Mouse (Mus musculus) intestine, postnatal 0 days (tissue): ENCODE data around the gene Lbx2. TPM values are rescaled to one million over a fixed set of nuclear protein-coding genes. Genes with fewer than 3 reads are reported as not detected.
A peak's percentile ranks its signal among the peaks of the same experiment; 100 is the strongest.

Experiments used
- ATAC-seq: fragments of 200-750 bp; cut with Nextera tagmentation; 2 replicates; pipeline ENCODE4 v1.8.0; 2017; ENCODE audit warnings: mild to moderate bottlenecking, moderate TSS enrichment, moderate library complexity
- H3K27ac ChIP-seq: fragments of 300-500 bp; sonication (generic); 2 replicates; pipeline ENCODE4 v1.5.1; 2014; ENCODE audit warnings: mild to moderate bottlenecking, low read depth, low read length, moderate library complexity
- H3K27me3 ChIP-seq: fragments of 300-500 bp; sonication (generic); replicated peaks from 2 replicates; pipeline ENCODE4 v1.6.1; 2014; ENCODE audit warnings: low read length, mixed read lengths; ENCODE audit not compliant: control insufficient read depth, insufficient read depth
- H3K36me3 ChIP-seq: fragments of 300-500 bp; sonication (generic); 2 replicates; pipeline ENCODE4 v1.6.1; 2014; ENCODE audit warnings: mild to moderate bottlenecking, moderate library complexity; ENCODE audit not compliant: control insufficient read depth, insufficient read depth
- H3K4me1 ChIP-seq: fragments of 300-500 bp; sonication (generic); replicated peaks from 2 replicates; pipeline ENCODE4 v1.6.1; 2014; ENCODE audit warnings: antibody characterized with exemption, low read length, mixed read lengths; ENCODE audit not compliant: control insufficient read depth, insufficient read depth
- H3K4me2 ChIP-seq: fragments of 300-500 bp; sonication (generic); replicated peaks from 2 replicates; pipeline ENCODE4 v1.6.1; 2014; ENCODE audit warnings: low read depth, mild to moderate bottlenecking, moderate library complexity
- H3K4me3 ChIP-seq: fragments of 300-500 bp; sonication (generic); 2 replicates; pipeline ENCODE4 v1.5.1; 2014; ENCODE audit warnings: low read depth, low read length
- H3K9ac ChIP-seq: fragments of 300-500 bp; sonication (generic); 2 replicates; pipeline ENCODE4 v1.6.1; 2014; ENCODE audit warnings: mild to moderate bottlenecking, low read depth, low read length
- H3K9me3 ChIP-seq: fragments of 300-500 bp; sonication (generic); 2 replicates; pipeline ENCODE4 v1.6.1; 2016; ENCODE audit warnings: mixed run types; ENCODE audit not compliant: control insufficient read depth
- CTCF ChIP-seq: sonication (generic); IDR thresholded peaks from 2 replicates; pipeline ENCODE4 v1.5.1; 2016; ENCODE audit warnings: low read depth, mild to moderate bottlenecking, control low read depth, antibody characterized with exemption, moderate library complexity
- WGBS: fragments of 180-500 bp; shearing (Covaris S2); extraction: QIAGEN DNeasy Blood & Tissue Kit; methylation state at CpG from one replicate; pipeline ENCODE4 v1.1.7; 2014; 5-methylcytosine and 5-hydroxymethylcytosine counted together
- microRNA counts: library from miRNA; unstranded; fragments of <30 nt; microRNA quantifications from one replicate; lab custom pipeline; 2016
- microRNA-seq: library from miRNA; unstranded; fragments of <30 nt; microRNA quantifications from one replicate; pipeline ENCODE4, GENCODE M21; 2016
- polyA plus RNA-seq: library from polyadenylated mRNA; unstranded; fragments of >200 nt; fragmentation: Nextera tagmentation; extraction: Ambion mirVana; gene quantifications from 2 replicates; pipeline ENCODE4 v1.2.1, GENCODE M21; 2015

The Lbx2 gene
- polyA plus RNA-seq, 1 experiment from 2014 or later, result 0.23 TPM

DNA sequence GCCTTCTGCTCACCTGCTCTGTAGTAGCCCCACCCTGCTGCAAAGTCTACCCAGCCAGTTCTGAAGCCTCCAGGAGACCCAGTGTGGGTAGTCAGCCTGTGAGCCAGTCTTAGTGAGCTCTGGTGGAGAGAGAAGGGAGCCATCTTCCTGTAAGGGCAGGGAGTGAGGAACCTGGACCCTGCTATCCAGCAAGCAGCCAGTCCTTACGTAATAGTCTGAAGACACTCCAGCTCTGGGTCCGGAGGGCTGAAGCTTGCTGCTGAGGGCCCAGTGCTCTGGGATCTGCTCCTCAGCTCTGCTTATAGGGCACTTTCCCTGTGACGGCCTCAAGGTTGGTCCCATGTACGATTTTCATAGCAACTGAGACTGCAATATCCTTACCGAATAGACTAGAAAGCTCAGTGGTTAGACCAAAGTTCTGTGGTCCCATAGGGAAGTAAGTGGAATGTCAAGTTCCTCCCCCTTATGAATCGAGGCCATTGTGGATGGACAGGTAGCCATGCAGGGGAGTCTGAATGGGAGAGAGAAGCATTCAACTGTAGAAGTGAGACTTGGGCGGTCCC, 48.9 kb downstream of the Lbx2 start, which contains the start of gene Rtkn:
Gene Rtkn, plus strand, starts transcription at position 513 of the 563 bp plus-strand sequence.
- Histone ChIP-seq H3K4me2 (peak within 1 kb of the TSS; percentile 87), H3K27ac (peak within 1 kb of the TSS; percentile 95), H3K4me1 (peaks cover 15% of the 10 kb centered on the region), H3K36me3 (no peaks in the 10 kb centered on the region), H3K9ac (peak within 1 kb of the TSS; percentile 79), H3K4me3 (peak within 1 kb of the TSS; percentile 59), H3K9me3 (no peaks in the 10 kb centered on the region), H3K27me3 (no peaks in the 10 kb centered on the region)
- WGBS, result 43% methylated on average over 7 of the region's 7 CpGs
- no peak for TF ChIP-seq CTCF
- ATAC-seq, result peak; percentile 46

DNA sequence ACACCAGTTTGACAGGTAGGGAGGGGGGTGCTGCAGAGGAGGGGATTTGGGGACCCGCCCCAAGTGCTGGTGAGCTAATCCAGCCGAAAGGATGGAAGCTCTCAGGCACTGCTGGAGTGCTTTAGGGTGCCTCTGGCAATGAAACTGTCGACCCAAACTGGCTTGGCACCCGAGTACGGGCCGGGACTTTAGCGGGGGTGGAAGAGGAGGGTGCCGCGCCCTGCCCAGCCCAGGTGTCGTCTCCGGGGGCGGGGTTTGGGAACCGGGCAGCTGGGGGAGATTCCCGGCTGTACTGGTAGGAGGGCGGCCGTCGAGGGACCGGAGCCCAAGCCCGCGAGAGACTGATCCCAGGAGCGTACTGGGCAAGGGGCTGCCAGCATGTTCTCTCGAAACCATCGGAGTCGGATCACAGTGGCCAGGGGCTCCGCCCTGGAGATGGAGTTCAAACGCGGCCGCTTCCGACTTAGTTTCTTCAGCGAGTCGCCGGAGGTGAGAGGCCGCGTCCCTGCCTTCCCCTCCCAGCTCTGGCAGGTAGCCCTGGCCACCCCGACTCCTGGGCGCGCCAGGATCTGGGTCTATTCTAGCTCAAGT, 49.5 kb downstream of the Lbx2 start:
- Histone ChIP-seq H3K4me3 (peak overlapping the region; percentile 59), H3K4me2 (peak overlapping the region; percentile 87), H3K36me3 (no peaks in the 10 kb centered on the region), H3K9ac (peak overlapping the region; percentile 79), H3K4me1 (peaks cover 15% of the 10 kb centered on the region), H3K27me3 (no peaks in the 10 kb centered on the region), H3K27ac (peak overlapping the region; percentile 95), H3K9me3 (no peaks in the 10 kb centered on the region)
- WGBS, result 5% methylated on average over 36 of the region's 37 CpGs
- no peak for ATAC-seq
- no peak for TF ChIP-seq CTCF

DNA sequence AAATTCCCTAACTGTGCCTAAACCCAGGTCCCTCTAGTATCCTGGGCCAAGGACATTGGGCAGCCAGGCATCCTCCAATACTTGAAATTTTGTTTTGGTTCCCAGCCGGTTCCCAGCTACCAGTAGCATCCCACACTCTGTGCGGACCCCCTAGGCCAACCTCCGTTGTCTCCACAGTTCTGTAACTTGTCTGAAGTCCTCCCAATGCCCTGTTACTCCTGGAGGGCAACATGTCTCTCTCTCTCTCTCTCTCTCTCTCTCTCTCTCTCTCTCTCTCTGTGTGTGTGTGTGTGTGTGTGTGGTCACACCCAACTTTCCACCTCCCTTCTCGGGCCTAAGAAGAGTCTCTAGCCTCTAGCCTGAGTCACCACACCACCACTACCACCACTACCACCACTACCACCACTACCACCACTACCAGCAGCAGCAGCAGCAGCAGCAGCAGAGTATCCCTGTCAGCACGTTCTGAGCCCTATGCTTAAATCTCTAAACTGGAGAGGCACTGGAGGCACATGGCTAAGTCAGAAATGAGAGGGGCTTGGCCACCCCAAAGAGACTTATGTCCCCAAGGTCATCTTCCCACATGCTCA, 50.2 kb downstream of the Lbx2 start:
- H3K27me3 ChIP-seq, result no peaks in the 10 kb centered on the region
- no peak for TF ChIP-seq CTCF
- ATAC-seq, result no peak
- 25% methylated on average over 5 of the region's 5 CpGs for WGBS
- H3K4me2 ChIP-seq, result peak overlapping the region; percentile 87
- peaks cover 11% of the 10 kb centered on the region for H3K4me1 ChIP-seq
- no peaks in the 10 kb centered on the region for H3K9me3 ChIP-seq
- H3K9ac ChIP-seq, result peak overlapping the region; percentile 79
- H3K27ac ChIP-seq, result peak overlapping the region; percentile 95
- H3K4me3 ChIP-seq, result peak overlapping the region; percentile 59
- no peaks in the 10 kb centered on the region for H3K36me3 ChIP-seq

DNA sequence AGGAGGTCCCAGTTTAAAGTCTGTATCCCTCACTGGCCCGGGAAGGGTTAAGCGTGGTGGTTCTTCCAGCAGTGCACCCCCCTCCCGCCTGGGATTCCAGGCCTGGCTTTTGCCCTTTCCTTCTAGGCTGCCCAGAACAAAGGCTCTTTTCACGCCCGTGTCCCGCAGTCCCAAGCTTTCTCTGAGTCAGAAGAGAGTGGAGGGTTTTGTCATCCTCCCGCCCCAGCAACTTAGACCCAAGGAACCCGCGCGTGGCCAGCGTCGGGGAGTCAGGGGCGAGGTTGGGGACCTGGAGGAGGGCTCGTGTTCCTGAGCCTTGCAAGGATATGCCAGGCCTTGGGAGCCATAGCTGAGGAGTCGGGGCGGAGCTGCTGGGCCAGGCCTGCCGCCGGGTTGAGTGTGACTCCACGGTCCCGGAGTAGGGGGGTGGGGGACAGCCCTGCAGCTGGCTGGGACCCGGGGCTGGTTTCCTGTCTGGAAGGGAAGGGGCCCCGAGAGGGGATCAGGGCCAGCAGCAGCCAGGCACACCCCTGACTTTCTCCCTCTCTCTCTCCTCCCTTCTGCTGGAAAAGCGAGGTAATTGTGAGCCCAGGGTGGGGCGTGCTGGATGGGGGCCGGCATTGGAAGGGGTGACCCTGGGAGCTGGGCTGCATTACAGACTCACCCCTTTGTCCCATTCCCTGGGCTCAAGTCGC, 50.9 kb downstream of the Lbx2 start:
- H3K36me3 ChIP-seq, result no peaks in the 10 kb centered on the region
- peak; percentile 58 for ATAC-seq
- no peaks in the 10 kb centered on the region for H3K9me3 ChIP-seq
- peak overlapping the region; percentile 59 for H3K4me3 ChIP-seq
- TF ChIP-seq CTCF, result no peak
- peaks cover 10% of the 10 kb centered on the region for H3K4me1 ChIP-seq
- H3K27ac ChIP-seq, result peak overlapping the region; percentile 95
- peak overlapping the region; percentile 87 for H3K4me2 ChIP-seq
- no peaks in the 10 kb centered on the region for H3K27me3 ChIP-seq
- WGBS, result 2% methylated on average over 26 of the region's 26 CpGs
- peak overlapping the region; percentile 79 for H3K9ac ChIP-seq

DNA sequence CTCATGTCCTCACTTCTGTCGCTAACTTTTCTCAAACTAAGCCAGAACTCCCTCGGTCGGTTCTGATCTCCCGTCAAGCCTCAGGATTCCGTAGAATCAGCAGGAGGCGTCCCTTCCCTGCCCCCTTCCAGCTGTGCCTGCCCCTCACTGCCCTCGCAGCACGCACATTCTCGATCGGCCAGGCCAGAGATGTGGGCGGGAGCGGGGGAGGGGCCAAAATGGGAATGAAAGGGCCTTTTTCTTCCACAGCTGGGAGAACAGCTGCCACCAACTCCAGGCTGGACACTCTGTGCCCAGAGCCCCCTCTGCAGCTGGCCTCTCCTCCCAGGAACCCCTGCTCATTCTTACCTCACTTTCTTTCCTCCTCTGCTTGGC, 51.4 kb downstream of the Lbx2 start:
- H3K4me1 ChIP-seq, result peaks cover 14% of the 10 kb centered on the region
- H3K27ac ChIP-seq, result peak overlapping the region; percentile 95
- peak; percentile 51 for ATAC-seq
- peak overlapping the region; percentile 79 for H3K9ac ChIP-seq
- WGBS, result 0% methylated on average over 12 of the region's 12 CpGs
- TF ChIP-seq CTCF, result peak; percentile 15; the same call in 1 of the 2 replicates
- H3K4me3 ChIP-seq, result peak overlapping the region; percentile 59
- H3K9me3 ChIP-seq, result no peaks in the 10 kb centered on the region
- peak overlapping the region; percentile 87 for H3K4me2 ChIP-seq
- no peaks in the 10 kb centered on the region for H3K36me3 ChIP-seq
- no peaks in the 10 kb centered on the region for H3K27me3 ChIP-seq

MicroRNA genes within 50 kb of the gene (microRNA counts, 519-probe panel; counts per million panel counts)
- microRNA mmu-miR-3470a+mmu-miR-3470b (lab: Ali Mortazavi, UCI), result not detected

Small RNA genes within 50 kb of the gene (microRNA-seq; reads per million reads assigned to microRNA genes)
- gene Mir3470a, result not detected
- not detected for gene Mir7040

Other genes starting within 250 kb of the Lbx2 start
- gene Sema4f, start 146.6 kb upstream of the Lbx2 start, polyA plus RNA-seq, result 0.56 and 0.64 TPM in 2 replicates
- gene M1ap, start 139.5 kb upstream of the Lbx2 start, polyA plus RNA-seq, result 0.16 TPM in 1 of 2 replicates, not detected in the other
- gene Dok1, start 52.9 kb upstream of the Lbx2 start, polyA plus RNA-seq, result 7.7 and 8.8 TPM in 2 replicates
- 4.1 and 4.7 TPM in 2 replicates for gene Loxl3, start 52.2 kb upstream of the Lbx2 start, polyA plus RNA-seq
- gene Aup1, start 31.8 kb upstream of the Lbx2 start, polyA plus RNA-seq, result 191 and 210 TPM in 2 replicates
- gene Htra2, start 31.1 kb upstream of the Lbx2 start, polyA plus RNA-seq, result 22.7 and 24.0 TPM in 2 replicates
- 24.8 and 27.1 TPM in 2 replicates for gene Dqx1, start 28.5 kb upstream of the Lbx2 start, polyA plus RNA-seq
- gene Tlx2, start 16.1 kb upstream of the Lbx2 start, polyA plus RNA-seq, result 7.6 and 8.4 TPM in 2 replicates
- gene Pcgf1, start 8.5 kb upstream of the Lbx2 start, polyA plus RNA-seq, result 13.6 and 14.4 TPM in 2 replicates
- gene Ccdc142, start 15.2 kb downstream of the Lbx2 start, polyA plus RNA-seq, result 0.84 and 1.3 TPM in 2 replicates
- gene Gm42688, start 15.2 kb downstream of the Lbx2 start, polyA plus RNA-seq, result 1.1 and 1.2 TPM in 2 replicates
- gene Mrpl53, start 22.7 kb downstream of the Lbx2 start, polyA plus RNA-seq, result 113 and 115 TPM in 2 replicates
- 18.4 and 20.9 TPM in 2 replicates for gene Mogs, start 29.1 kb downstream of the Lbx2 start, polyA plus RNA-seq
- 69.1 and 72.7 TPM in 2 replicates for gene Wbp1, start 35.2 kb downstream of the Lbx2 start, polyA plus RNA-seq
- gene Ino80b, start 39.1 kb downstream of the Lbx2 start, polyA plus RNA-seq, result 6.0 and 8.5 TPM in 2 replicates
- 19.7 and 21.1 TPM in 2 replicates for gene Rtkn, start 49.1 kb downstream of the Lbx2 start, polyA plus RNA-seq
- gene Wdr54, start 70.0 kb downstream of the Lbx2 start, polyA plus RNA-seq, result 1.0 and 1.2 TPM in 2 replicates
- gene 1700003E16Rik, start 70.0 kb downstream of the Lbx2 start, polyA plus RNA-seq, result 0.60 and 1.0 TPM in 2 replicates
- gene Dctn1, start 79.6 kb downstream of the Lbx2 start, polyA plus RNA-seq, result 47.1 and 49.9 TPM in 2 replicates
- 1.5 and 1.7 TPM in 2 replicates for gene Slc4a5, start 133.5 kb downstream of the Lbx2 start, polyA plus RNA-seq
- gene Mthfd2, start 239.5 kb downstream of the Lbx2 start, polyA plus RNA-seq, result 17.6 and 18.4 TPM in 2 replicates
- 29.7 and 30.8 TPM in 2 replicates for gene Mob1a, start 239.6 kb downstream of the Lbx2 start, polyA plus RNA-seq